Mouse (Mus musculus) stomach, embryonic 15.5 days (tissue): ENCODE results near the gene Wdr38. TPM values are rescaled to one million over a fixed set of nuclear protein-coding genes. Genes with fewer than 3 reads are reported as not detected.
A peak's percentile ranks its signal among the peaks of the same experiment; 100 is the strongest.

Source experiments
- ATAC-seq: fragments of 200-750 bp; cut with Nextera tagmentation; 2 replicates; pipeline ENCODE4 v1.8.0; 2017; ENCODE audit warnings: low read depth, moderate number of reproducible peaks, moderate TSS enrichment; ENCODE audit not compliant: insufficient read depth, low FRiP score
- H3K27ac ChIP-seq: fragments of 300-500 bp; sonication (generic); 2 replicates; pipeline ENCODE4 v1.5.1; 2015; ENCODE audit warnings: mild to moderate bottlenecking, inconsistent platforms
- H3K27me3 ChIP-seq: fragments of 300-500 bp; sonication (generic); replicated peaks from 2 replicates; pipeline ENCODE4 v1.6.1; 2015; ENCODE audit warnings: inconsistent platforms
- H3K36me3 ChIP-seq: fragments of 300-500 bp; sonication (generic); 2 replicates; pipeline ENCODE4 v1.6.1; 2015; ENCODE audit warnings: inconsistent platforms
- H3K4me1 ChIP-seq: fragments of 300-500 bp; sonication (generic); 2 replicates; pipeline ENCODE4 v1.6.1; 2015; ENCODE audit warnings: inconsistent platforms
- H3K4me2 ChIP-seq: fragments of 300-500 bp; sonication (generic); 2 replicates; pipeline ENCODE4 v1.6.1; 2015; ENCODE audit warnings: mild to moderate bottlenecking, inconsistent platforms
- H3K4me3 ChIP-seq: fragments of 300-500 bp; sonication (generic); replicated peaks from 2 replicates; pipeline ENCODE4 v1.5.1; 2015; ENCODE audit warnings: inconsistent platforms
- H3K9ac ChIP-seq: fragments of 300-500 bp; sonication (generic); 2 replicates; pipeline ENCODE4 v1.6.1; 2015; ENCODE audit warnings: inconsistent platforms
- H3K9me3 ChIP-seq: fragments of 300-500 bp; sonication (generic); 2 replicates; pipeline ENCODE4 v1.6.1; 2016; ENCODE audit warnings: inconsistent platforms
- WGBS: fragments of 180-500 bp; shearing (Covaris S2); methylation state at CpG from one replicate; pipeline ENCODE4 v1.1.7; 2015; 5-methylcytosine and 5-hydroxymethylcytosine counted together
- polyA plus RNA-seq: library from polyadenylated mRNA; unstranded; fragments of >200 nt; fragmentation: Nextera tagmentation; extraction: Ambion mirVana; gene quantifications from 2 replicates; pipeline ENCODE4 v1.2.1, GENCODE M21; 2015

Gene Wdr38
- polyA plus RNA-seq, 1 experiment from 2014 or later, result 1.9 TPM

- no peaks in the 10 kb centered on the region for H3K27me3 ChIP-seq
- no peaks in the 10 kb centered on the region for H3K9me3 ChIP-seq
- ATAC-seq, result no peak
- WGBS, result 68% methylated on average over 8 of the region's 8 CpGs
- no peak overlapping the region for H3K27ac ChIP-seq
- peaks cover 28% of the 10 kb centered on the region for H3K4me1 ChIP-seq
- no peak overlapping the region for H3K9ac ChIP-seq
- H3K4me2 ChIP-seq, result no peak overlapping the region
- H3K4me3 ChIP-seq, result no peak overlapping the region
- H3K36me3 ChIP-seq, result peaks cover 26% of the 10 kb centered on the region
Measured at GRCm38 (mm10) chr2:38999910-39000586, 2.8 kb downstream of the Wdr38 start.

GRCm38 (mm10) chr2:39000587-39000919 is 3.3 kb downstream of the Wdr38 start:
- H3K9me3 ChIP-seq, result no peaks in the 10 kb centered on the region
- H3K4me2 ChIP-seq, result no peak overlapping the region
- no peak overlapping the region for H3K4me3 ChIP-seq
- no peak for ATAC-seq
- H3K27me3 ChIP-seq, result no peaks in the 10 kb centered on the region
- WGBS, result 83% methylated on average over 4 of the region's 4 CpGs
- peaks cover 28% of the 10 kb centered on the region for H3K4me1 ChIP-seq
- H3K9ac ChIP-seq, result no peak overlapping the region
- H3K36me3 ChIP-seq, result peaks cover 26% of the 10 kb centered on the region
- H3K27ac ChIP-seq, result no peak overlapping the region

DNA sequence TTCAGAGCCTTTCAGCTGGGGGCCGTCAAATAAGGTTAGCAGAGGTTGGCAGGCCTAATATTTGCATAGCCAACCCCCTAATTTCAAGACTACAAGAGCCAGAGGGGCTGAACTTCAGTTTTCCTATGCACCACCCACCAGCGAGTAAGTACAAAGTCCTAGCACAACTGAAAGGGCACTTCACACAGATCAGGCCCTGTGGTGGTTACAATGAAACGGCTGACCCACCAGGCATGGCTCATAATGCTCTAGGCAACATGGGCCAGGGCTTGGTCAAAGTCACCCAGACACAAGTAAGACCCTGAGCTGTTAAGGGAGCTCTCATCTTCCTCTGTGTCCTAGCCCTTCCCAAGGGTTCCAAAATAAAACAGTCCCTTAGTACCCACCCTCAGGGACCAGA is 4.6 kb downstream of the Wdr38 start:
- ATAC-seq, result no peak
- Histone ChIP-seq H3K4me2 (no peak overlapping the region; the same call in 1 of the 2 replicates), H3K4me1 (peaks cover 35% of the 10 kb centered on the region)

DNA sequence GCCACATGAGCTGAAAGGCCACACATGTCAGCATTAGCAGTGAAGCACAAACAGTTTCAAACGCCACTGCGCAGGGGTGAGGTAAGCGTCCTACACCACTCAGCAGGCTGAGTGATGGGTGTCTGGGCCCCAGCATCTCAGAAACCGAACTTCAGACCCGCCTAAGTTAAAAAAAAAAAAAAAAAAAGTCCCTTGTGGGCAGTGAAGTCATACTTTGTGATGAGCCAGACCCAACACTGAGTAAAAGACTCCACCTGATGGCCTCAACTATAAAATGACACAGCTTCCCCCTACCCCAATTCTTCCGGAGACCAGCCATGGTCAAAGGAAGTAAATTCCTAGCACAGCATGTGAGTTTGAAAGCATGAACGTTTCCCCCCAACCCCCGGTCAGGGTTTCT is 5.8 kb downstream of the Wdr38 start:
- 49% methylated on average over 8 of the region's 8 CpGs for WGBS
- H3K9me3 ChIP-seq, result no peaks in the 10 kb centered on the region
- H3K4me2 ChIP-seq, result peak overlapping the region; percentile 77
- H3K4me1 ChIP-seq, result peaks cover 38% of the 10 kb centered on the region
- H3K27ac ChIP-seq, result no peak overlapping the region
- H3K9ac ChIP-seq, result no peak overlapping the region
- H3K27me3 ChIP-seq, result no peaks in the 10 kb centered on the region
- peaks cover 26% of the 10 kb centered on the region for H3K36me3 ChIP-seq
- no peak for ATAC-seq
- peak overlapping the region; percentile 77 for H3K4me3 ChIP-seq

More for the DNA sequence above, 4.6 kb downstream of the Wdr38 start:
- Histone ChIP-seq H3K9ac (no peak overlapping the region), H3K36me3 (peaks cover 26% of the 10 kb centered on the region), H3K27me3 (no peaks in the 10 kb centered on the region), H3K4me3 (no peak overlapping the region), H3K27ac (no peak overlapping the region), H3K9me3 (no peaks in the 10 kb centered on the region)
- 74% methylated on average over 3 of the region's 3 CpGs for WGBS

GRCm38 (mm10) chr2:39003512-39003911 is 6.2 kb downstream of the Wdr38 start:
- no peak for ATAC-seq
- Histone ChIP-seq H3K27me3 (no peaks in the 10 kb centered on the region), H3K4me1 (peaks cover 34% of the 10 kb centered on the region), H3K4me2 (peak overlapping the region; percentile 77), H3K27ac (no peak overlapping the region), H3K36me3 (peaks cover 26% of the 10 kb centered on the region), H3K9me3 (no peaks in the 10 kb centered on the region), H3K4me3 (peak overlapping the region; percentile 77), H3K9ac (peak overlapping the region; percentile 86; the same call in 1 of the 2 replicates)
- WGBS, result 61% methylated on average over 5 of the region's 5 CpGs

- Histone ChIP-seq H3K27me3 (no peaks in the 10 kb centered on the region), H3K4me3 (peak overlapping the region; percentile 77), H3K9me3 (no peaks in the 10 kb centered on the region), H3K4me2 (peak overlapping the region; percentile 77), H3K36me3 (peaks cover 26% of the 10 kb centered on the region), H3K27ac (peak overlapping the region; percentile 88), H3K9ac (peak overlapping the region; percentile 86), H3K4me1 (peaks cover 38% of the 10 kb centered on the region)
- WGBS, result 0% methylated on average over 11 of the region's 11 CpGs
- no peak for ATAC-seq
Measured at GRCm38 (mm10) chr2:39004372-39004771, 7.1 kb downstream of the Wdr38 start.

GRCm38 (mm10) chr2:39004880-39005435 is 7.7 kb downstream of the Wdr38 start, which contains the start of gene Arpc5l:
Arpc5l (plus strand) TSS chr2:39005348.
- Histone ChIP-seq H3K4me1 (peaks cover 42% of the 10 kb centered on the region), H3K9ac (peak within 1 kb of the TSS; percentile 86), H3K9me3 (no peaks in the 10 kb centered on the region), H3K4me2 (peak within 1 kb of the TSS; percentile 77), H3K36me3 (peaks cover 26% of the 10 kb centered on the region), H3K27me3 (no peaks in the 10 kb centered on the region), H3K4me3 (peak within 1 kb of the TSS; percentile 77), H3K27ac (peak within 1 kb of the TSS; percentile 88)
- peak; percentile 87 for ATAC-seq
- under 1% methylated on average over 58 of the region's 58 CpGs for WGBS

DNA sequence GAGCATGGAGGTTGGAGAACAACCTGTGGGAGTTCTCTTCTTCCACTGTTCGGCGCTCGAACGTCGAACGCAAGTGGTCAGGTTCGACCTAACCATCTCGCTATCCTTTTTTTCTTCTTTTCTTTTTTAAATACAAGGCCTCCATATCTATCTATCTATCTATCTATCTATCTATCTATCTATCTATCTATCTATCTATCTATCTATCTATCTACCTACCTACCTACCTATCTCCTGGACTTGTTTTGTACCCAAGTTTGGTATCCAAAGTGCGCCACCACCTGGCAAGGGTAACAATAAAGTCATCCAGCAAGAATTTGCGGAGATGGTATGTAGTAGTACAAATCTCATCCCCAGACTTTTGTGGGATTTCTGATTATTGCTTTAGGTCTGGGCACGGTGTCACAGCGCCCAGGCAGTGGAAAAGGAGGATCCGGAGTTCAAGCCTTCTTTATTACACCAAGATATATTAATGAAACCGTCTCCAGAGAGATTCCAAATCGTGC is 8.4 kb downstream of the Wdr38 start, which contains the start of gene Rpl35:
Gene Rpl35, minus strand, starts transcription at position 51 of the 506 bp plus-strand sequence.
- ATAC-seq, result no peak
- Histone ChIP-seq H3K9me3 (no peaks in the 10 kb centered on the region), H3K4me3 (peak within 1 kb of the TSS; percentile 77), H3K4me1 (peaks cover 45% of the 10 kb centered on the region), H3K27ac (peak within 1 kb of the TSS; percentile 88), H3K4me2 (peak within 1 kb of the TSS; percentile 77), H3K27me3 (no peaks in the 10 kb centered on the region), H3K9ac (peak within 1 kb of the TSS; percentile 86), H3K36me3 (peaks cover 26% of the 10 kb centered on the region)
- WGBS, result 10% methylated on average over 15 of the region's 15 CpGs

DNA sequence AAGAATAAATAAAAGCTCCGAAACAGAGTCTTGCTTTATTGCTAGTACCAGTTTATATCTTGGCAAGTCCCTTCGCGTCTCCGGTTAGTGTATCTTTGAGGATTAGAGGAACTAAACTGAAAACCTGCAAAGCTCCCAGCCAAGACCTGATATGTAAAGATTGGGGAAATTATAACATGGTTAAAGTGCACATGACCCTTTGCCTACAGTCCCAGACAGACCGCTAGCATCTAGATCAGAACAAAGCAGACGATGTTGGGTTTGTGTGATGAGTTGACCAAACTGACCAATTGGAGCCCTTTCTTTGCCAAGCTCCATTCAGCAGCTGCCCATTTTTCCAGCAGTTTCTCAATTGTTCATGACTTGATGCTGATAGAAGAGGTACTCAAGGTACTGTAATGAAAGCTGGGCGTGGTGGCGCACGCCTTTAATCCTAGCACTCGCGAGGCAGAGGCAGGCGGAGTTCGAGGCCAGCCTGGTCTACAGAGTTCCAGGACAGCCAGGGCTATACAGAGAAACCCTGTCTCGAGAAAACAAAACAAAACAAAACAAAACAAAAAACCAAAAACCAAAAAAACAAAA is 9.0 kb downstream of the Wdr38 start:
- Histone ChIP-seq H3K27me3 (no peaks in the 10 kb centered on the region), H3K27ac (no peak overlapping the region), H3K4me1 (peaks cover 42% of the 10 kb centered on the region), H3K9me3 (no peaks in the 10 kb centered on the region), H3K9ac (no peak overlapping the region), H3K4me2 (peak overlapping the region; percentile 77), H3K36me3 (peaks cover 21% of the 10 kb centered on the region), H3K4me3 (peak overlapping the region; percentile 77)
- 83% methylated on average over 14 of the region's 14 CpGs for WGBS
- ATAC-seq, result no peak

- Histone ChIP-seq H3K9ac (peak overlapping the region; percentile 92), H3K4me2 (peak overlapping the region; percentile 83), H3K9me3 (no peaks in the 10 kb centered on the region), H3K4me3 (peak overlapping the region; percentile 93), H3K27ac (peak overlapping the region; percentile 96), H3K27me3 (no peaks in the 10 kb centered on the region), H3K36me3 (peaks cover 10% of the 10 kb centered on the region), H3K4me1 (peaks cover 34% of the 10 kb centered on the region)
- WGBS, result under 1% methylated on average over 44 of the region's 44 CpGs
- peak; percentile 85 for ATAC-seq
Measured at GRCm38 (mm10) chr2:39007865-39008264, 10.6 kb downstream of the Wdr38 start.

DNA sequence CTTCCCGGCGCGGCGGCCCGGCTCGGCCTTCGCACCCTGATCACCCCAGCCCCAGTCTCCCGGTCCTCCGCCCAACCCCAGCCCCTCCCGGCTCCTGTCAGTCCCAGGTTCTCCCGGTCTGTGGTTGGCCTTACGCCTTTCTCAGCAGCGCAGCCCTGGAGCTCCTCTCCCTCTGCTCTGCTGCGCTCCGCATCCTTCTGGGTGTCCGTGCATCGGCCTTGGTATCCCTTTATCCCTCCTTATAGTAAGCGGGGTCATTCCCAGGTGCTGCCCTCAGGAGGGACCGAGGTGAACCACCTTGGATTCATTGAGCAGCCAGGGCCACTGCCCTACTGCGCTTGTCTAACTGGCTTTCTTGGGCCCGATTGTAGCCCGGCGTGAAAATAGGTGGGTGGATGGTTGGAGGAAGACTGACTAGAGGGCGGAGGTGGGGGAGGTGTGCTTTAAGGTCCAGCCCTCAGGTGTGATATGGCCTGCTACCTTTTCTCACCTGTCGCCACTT is 11.1 kb downstream of the Wdr38 start:
- Histone ChIP-seq H3K9ac (peak overlapping the region; percentile 92), H3K27ac (peak overlapping the region; percentile 96), H3K9me3 (no peaks in the 10 kb centered on the region), H3K4me2 (peak overlapping the region; percentile 83), H3K4me1 (peaks cover 29% of the 10 kb centered on the region), H3K27me3 (no peaks in the 10 kb centered on the region), H3K36me3 (peaks cover 12% of the 10 kb centered on the region), H3K4me3 (peak overlapping the region; percentile 93)
- WGBS, result under 1% methylated on average over 25 of the region's 25 CpGs
- peak; percentile 34 for ATAC-seq

DNA sequence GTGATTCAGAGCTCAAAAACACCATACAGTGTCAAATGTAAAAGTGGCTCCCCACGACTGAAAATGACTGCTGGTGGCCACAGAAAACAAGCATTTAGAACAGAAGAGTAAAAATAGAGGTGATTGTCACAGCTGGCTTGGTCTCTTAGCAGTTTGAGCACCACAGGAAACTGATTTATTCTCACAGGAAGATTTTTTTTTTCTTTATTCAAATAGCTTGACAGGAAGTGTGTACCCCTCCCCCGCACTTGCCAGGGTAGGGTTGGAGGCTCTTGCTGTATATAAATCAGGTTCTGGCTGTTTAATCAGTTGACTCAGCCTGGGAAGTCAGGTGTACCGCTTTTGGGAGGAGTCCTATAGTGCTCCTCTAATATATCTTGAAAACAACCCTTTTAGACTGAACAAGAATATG is 11.7 kb downstream of the Wdr38 start:
- peak overlapping the region; percentile 93 for H3K4me3 ChIP-seq
- 13% methylated on average over 3 of the region's 3 CpGs for WGBS
- H3K9me3 ChIP-seq, result no peaks in the 10 kb centered on the region
- H3K4me2 ChIP-seq, result peak overlapping the region; percentile 83
- peak overlapping the region; percentile 96 for H3K27ac ChIP-seq
- H3K4me1 ChIP-seq, result peaks cover 23% of the 10 kb centered on the region
- ATAC-seq, result no peak
- peak overlapping the region; percentile 92; the same call in 1 of the 2 replicates for H3K9ac ChIP-seq
- H3K27me3 ChIP-seq, result no peaks in the 10 kb centered on the region
- peaks cover 10% of the 10 kb centered on the region for H3K36me3 ChIP-seq
